Comparison of ENCODE assay signal across 9 mouse cellular contexts in the genomic region with DNA sequence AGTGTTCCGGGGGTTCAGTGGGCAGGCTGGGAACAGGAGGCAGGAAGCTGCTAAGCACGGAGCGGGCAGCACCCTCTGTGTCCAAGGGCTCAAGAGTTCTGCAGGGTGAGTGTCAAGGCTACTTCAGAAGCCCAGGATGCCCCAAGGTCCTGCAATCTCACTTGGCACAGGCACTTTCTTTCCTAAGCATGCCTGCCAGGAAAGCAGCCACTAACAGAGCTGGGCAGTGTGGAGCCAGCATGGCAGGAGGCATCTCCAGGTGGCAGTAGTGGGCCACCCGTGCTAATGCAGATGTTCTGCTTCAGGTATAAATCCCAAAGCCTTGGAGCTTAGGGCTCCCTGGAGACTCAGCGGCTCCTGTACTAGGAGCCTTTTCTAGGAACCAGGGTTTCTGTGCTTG. TPM values are rescaled to one million over a fixed set of nuclear protein-coding genes. Genes with fewer than 3 reads are reported as not detected.
DNase-seq lines count a peak whose midpoint lies in the region; ATAC-seq lines count a peak whose summit lies in the region.
"Had no signal": no experiment of that assay in that cellular context is flagged by ENCODE, and none has a peak within 500 bp of the region (broad histone marks: within the 10 kb centered on the region; RNA-seq: fewer than 3 reads in every experiment).

No protein-coding gene starts in this region.

- H3K9me3 ChIP-seq in heart, embryonic 10.5 days, result no peaks in the 10 kb centered on the region
- no peaks in the 10 kb centered on the region for H3K9me3 ChIP-seq in hindbrain, embryonic 11.5 days (ENCODE audit: control insufficient read depth, low read length)

- peaks cover 41% of the 10 kb centered on the region for H3K4me1 ChIP-seq in heart, embryonic 10.5 days
- 0 out of 2 replicates have a peak, but pooled peaks cover 2% of the 10 kb centered on the region for H3K4me1 ChIP-seq in hindbrain, embryonic 11.5 days (replicated peaks; ENCODE audit: control insufficient read depth, insufficient read depth, low read length)

- no peak overlapping the region for H3K9ac ChIP-seq in hindbrain, embryonic 11.5 days (ENCODE audit: low read depth, low read length)

- no peak for ATAC-seq in hindbrain, embryonic 11.5 days (ENCODE audit: low FRiP score)

- intact Hi-C loops in heart, postnatal 10 days (cut with DNase I), result loop anchor here (1.0 kb wide), 1 partner anchor 39 kb away; no protein-coding TSS in a partner anchor
- intact Hi-C loops in left cerebral cortex, postnatal 10 days (cut with DNase I), result no loop called here

- H3K27me3 ChIP-seq in heart, embryonic 10.5 days (ENCODE audit: insufficient read depth, poor library complexity, severe bottlenecking), result peaks cover 11% of the 10 kb centered on the region; the same call in 1 of the 2 replicates
- H3K27me3 ChIP-seq in hindbrain, embryonic 11.5 days (ENCODE audit: control insufficient read depth, insufficient read depth, low read length), result no peaks in the 10 kb centered on the region

- H3K4me3 ChIP-seq in heart, embryonic 10.5 days, result no peak overlapping the region
- H3K4me3 ChIP-seq in hindbrain, embryonic 11.5 days (ENCODE audit: low read depth, low read length), result no peak overlapping the region

- no peak overlapping the region for H3K27ac ChIP-seq in heart, embryonic 10.5 days
- no peak overlapping the region for H3K27ac ChIP-seq in hindbrain, embryonic 11.5 days (ENCODE audit: low read depth, low read length)

- H3K4me2 ChIP-seq in hindbrain, embryonic 11.5 days (replicated peaks; ENCODE audit: low read depth, low read length), result no peak overlapping the region

- peak; percentile 69 to 72 for DNase-seq in heart, postnatal 10 days
- DNase-seq in heart, embryonic 10.5 days (ENCODE audit: low spot score), result no peak
- peak; percentile 41 for DNase-seq in 416B (ENCODE audit: low read depth)
- DNase-seq in adrenal gland, adult 2 months, result peak; percentile 87
- DNase-seq in kidney, postnatal 10 days, result peak; percentile 77
- no peak for DNase-seq in left cerebral cortex, postnatal 10 days (ENCODE audit: extremely low spot score in 1 of 2, low spot score in 2 of 2)
- no peak for DNase-seq in cerebellum, adult 18-20 months
- no peak for DNase-seq in hindbrain, embryonic 11.5 days (ENCODE audit: low spot score)
- DNase-seq: gastrocnemius, postnatal 25 days had no signal

- peaks cover 68% of the 10 kb centered on the region for H3K36me3 ChIP-seq in heart, embryonic 10.5 days
- no peaks in the 10 kb centered on the region; the same call in none of the 2 replicates for H3K36me3 ChIP-seq in hindbrain, embryonic 11.5 days (ENCODE audit: control insufficient read depth, insufficient read depth, low read length)

- WGBS in heart, embryonic 10.5 days, result 86% methylated on average over 5 of the region's 5 CpGs
- 86% methylated on average over 5 of the region's 5 CpGs for WGBS in hindbrain, embryonic 11.5 days

RNA-seq across cellular contexts. Expression of gene Slc48a1, which starts 31.6 kb away (rescaled TPM):
- 10 to 100 TPM; 62.0 to 71.0 TPM for total RNA-seq in heart, postnatal 10 days (2021)
- polyA plus RNA-seq in heart, embryonic 10.5 days (2016; fragmentation: Nextera tagmentation; extraction: Ambion mirVana), result 32.1 and 41.1 TPM in 2 replicates
- total RNA-seq in adrenal gland, adult 2 months (2021), result 100 to 1,000 TPM; 116 to 158 TPM
- polyA plus RNA-seq in adrenal gland, adult 2 months (2012; rRNA removed), result 204 and 217 TPM in 2 replicates
- 100 to 1,000 TPM; 122 to 127 TPM for total RNA-seq in left cerebral cortex, postnatal 10 days (2021)
- polyA plus RNA-seq in hindbrain, embryonic 11.5 days (2014; fragmentation: Nextera tagmentation; extraction: Ambion mirVana), result 28.1 and 28.4 TPM in 2 replicates

RNA-seq across cellular contexts. Expression of gene Hdac7, which starts 34.4 kb away (rescaled TPM):
- 10 to 100 TPM; 57.9 to 59.4 TPM for total RNA-seq in heart, postnatal 10 days (2021)
- polyA plus RNA-seq in heart, embryonic 10.5 days (2016; fragmentation: Nextera tagmentation; extraction: Ambion mirVana), result 23.4 and 26.7 TPM in 2 replicates
- 10 to 100 TPM; 52.5 to 65.1 TPM for total RNA-seq in adrenal gland, adult 2 months (2021)
- polyA plus RNA-seq in adrenal gland, adult 2 months (2012; rRNA removed), result 256 and 263 TPM in 2 replicates
- total RNA-seq in left cerebral cortex, postnatal 10 days (2021), result 10 to 100 TPM; 21.5 to 23.5 TPM
- 17.9 and 19.4 TPM in 2 replicates for polyA plus RNA-seq in hindbrain, embryonic 11.5 days (2014; fragmentation: Nextera tagmentation; extraction: Ambion mirVana)

RNA-seq across cellular contexts. Expression of gene Rapgef3, which starts 42.2 kb away (rescaled TPM):
- 10 to 100 TPM; 29.2 to 30.7 TPM for total RNA-seq in heart, postnatal 10 days (2021)
- polyA plus RNA-seq in heart, embryonic 10.5 days (2016; fragmentation: Nextera tagmentation; extraction: Ambion mirVana), result 10.2 and 13.4 TPM in 2 replicates
- 10 to 100 TPM; 13.4 to 18.6 TPM for total RNA-seq in adrenal gland, adult 2 months (2021)
- polyA plus RNA-seq in adrenal gland, adult 2 months (2012; rRNA removed), result 44.5 and 52.6 TPM in 2 replicates
- total RNA-seq in left cerebral cortex, postnatal 10 days (2021), result 10 to 100 TPM; 22.6 to 24.5 TPM
- 3.6 and 4.0 TPM in 2 replicates for polyA plus RNA-seq in hindbrain, embryonic 11.5 days (2014; fragmentation: Nextera tagmentation; extraction: Ambion mirVana)

Comparison
In these comparisons a context has a peak if more than half of its experiments do, and no peak if none do; other contexts are left out.
1. DNase-seq: peak in heart, postnatal 10 days (2 of 2), 416B (single experiment), adrenal gland, adult 2 months (single experiment) and kidney, postnatal 10 days (single experiment); none in heart, embryonic 10.5 days (single experiment), left cerebral cortex, postnatal 10 days (0 of 2), cerebellum, adult 18-20 months (0 of 2) and hindbrain, embryonic 11.5 days (single experiment).